Mouse (Mus musculus) hindbrain, embryonic 15.5 days (tissue): ENCODE results near the gene Edar. TPM values are rescaled to one million over a fixed set of nuclear protein-coding genes. Genes with fewer than 3 reads are reported as not detected.

ENCODE experiments used
- ATAC-seq: fragments of 200-750 bp; cut with Nextera tagmentation; 2 replicates; pipeline ENCODE4 v1.8.0; 2017; ENCODE audit warnings: low read depth, moderate number of reproducible peaks, moderate TSS enrichment; ENCODE audit not compliant: low FRiP score
- H3K27ac ChIP-seq: fragments of 300-500 bp; sonication (generic); replicated peaks from 2 replicates; pipeline ENCODE4 v1.5.1; 2015; ENCODE audit warnings: mild to moderate bottlenecking, inconsistent platforms
- H3K27me3 ChIP-seq: fragments of 300-500 bp; sonication (generic); 2 replicates; pipeline ENCODE4 v1.6.1; 2015; ENCODE audit warnings: control low read depth, inconsistent platforms
- H3K36me3 ChIP-seq: fragments of 300-500 bp; sonication (generic); 2 replicates; pipeline ENCODE4 v1.6.1; 2015; ENCODE audit warnings: control low read depth, inconsistent platforms
- H3K4me1 ChIP-seq: fragments of 300-500 bp; sonication (generic); replicated peaks from 2 replicates; pipeline ENCODE4 v1.6.1; 2015; ENCODE audit warnings: control low read depth, inconsistent platforms
- H3K4me2 ChIP-seq: fragments of 300-500 bp; sonication (generic); 2 replicates; pipeline ENCODE4 v1.6.1; 2015; ENCODE audit warnings: moderate library complexity, mild to moderate bottlenecking, inconsistent platforms
- H3K4me3 ChIP-seq: fragments of 300-500 bp; sonication (generic); 2 replicates; pipeline ENCODE4 v1.5.1; 2015; ENCODE audit warnings: mild to moderate bottlenecking, inconsistent platforms
- H3K9ac ChIP-seq: fragments of 300-500 bp; sonication (generic); 2 replicates; pipeline ENCODE4 v1.6.1; 2015; ENCODE audit warnings: inconsistent platforms
- H3K9me3 ChIP-seq: fragments of 300-500 bp; sonication (generic); 2 replicates; pipeline ENCODE4 v1.6.1; 2016; ENCODE audit warnings: control low read depth, inconsistent platforms
- WGBS: fragments of 180-500 bp; shearing (Covaris S2); methylation state at CpG from one replicate; pipeline ENCODE4 v1.1.7; 2015; 5-methylcytosine and 5-hydroxymethylcytosine counted together
- polyA plus RNA-seq: library from polyadenylated mRNA; unstranded; fragments of >200 nt; fragmentation: Nextera tagmentation; extraction: Ambion mirVana; gene quantifications from 2 replicates; pipeline ENCODE4 v1.2.1, GENCODE M21; 2015

The Edar gene
- polyA plus RNA-seq, 1 experiment from 2014 or later = 0.05 TPM

GRCm38 (mm10) chr10:58644194-58644593 lies 31.3 kb downstream of the Edar start:
- no peaks in the 10 kb centered on the region for H3K36me3 ChIP-seq
- H3K4me1 ChIP-seq = peaks cover 13% of the 10 kb centered on the region
- no peaks in the 10 kb centered on the region for H3K9me3 ChIP-seq
- no peaks in the 10 kb centered on the region for H3K27me3 ChIP-seq
- WGBS = 72% methylated on average over 7 of the region's 7 CpGs
- H3K4me2 ChIP-seq = no peak overlapping the region
- H3K4me3 ChIP-seq = no peak overlapping the region
- no peak for ATAC-seq
- no peak overlapping the region for H3K27ac ChIP-seq
- no peak overlapping the region for H3K9ac ChIP-seq

DNA sequence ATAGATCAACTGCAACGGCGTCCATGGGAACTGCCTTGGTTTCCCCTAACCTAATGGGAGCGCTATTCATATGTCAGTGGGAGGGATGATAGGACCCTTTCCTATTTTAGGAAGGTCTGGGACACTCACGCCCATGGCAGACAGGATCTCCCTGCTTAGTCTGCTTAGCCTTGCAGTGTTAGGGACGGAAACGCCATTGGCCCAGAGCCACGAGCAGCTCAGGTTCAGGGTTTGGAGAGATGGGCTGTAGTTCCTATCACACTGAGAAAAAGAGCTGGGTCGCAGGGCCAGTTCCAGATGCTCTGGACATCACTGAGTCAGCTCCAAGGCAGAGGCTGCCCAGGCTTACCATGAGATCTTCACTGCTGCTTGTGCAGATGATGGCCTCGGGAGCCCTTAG lies 32.5 kb downstream of the Edar start:
- H3K4me1 ChIP-seq = peaks cover 15% of the 10 kb centered on the region
- H3K9ac ChIP-seq = no peak overlapping the region
- no peaks in the 10 kb centered on the region for H3K9me3 ChIP-seq
- H3K27ac ChIP-seq = no peak overlapping the region
- H3K36me3 ChIP-seq = no peaks in the 10 kb centered on the region
- no peak overlapping the region for H3K4me2 ChIP-seq
- H3K27me3 ChIP-seq = no peaks in the 10 kb centered on the region
- H3K4me3 ChIP-seq = no peak overlapping the region
- 85% methylated on average over 9 of the region's 9 CpGs for WGBS
- ATAC-seq = no peak

- WGBS = 81% methylated on average over 10 of the region's 10 CpGs
These were observed 33.8 kb downstream of the Edar start for GRCm38 (mm10) chr10:58641631-58642030.

DNA sequence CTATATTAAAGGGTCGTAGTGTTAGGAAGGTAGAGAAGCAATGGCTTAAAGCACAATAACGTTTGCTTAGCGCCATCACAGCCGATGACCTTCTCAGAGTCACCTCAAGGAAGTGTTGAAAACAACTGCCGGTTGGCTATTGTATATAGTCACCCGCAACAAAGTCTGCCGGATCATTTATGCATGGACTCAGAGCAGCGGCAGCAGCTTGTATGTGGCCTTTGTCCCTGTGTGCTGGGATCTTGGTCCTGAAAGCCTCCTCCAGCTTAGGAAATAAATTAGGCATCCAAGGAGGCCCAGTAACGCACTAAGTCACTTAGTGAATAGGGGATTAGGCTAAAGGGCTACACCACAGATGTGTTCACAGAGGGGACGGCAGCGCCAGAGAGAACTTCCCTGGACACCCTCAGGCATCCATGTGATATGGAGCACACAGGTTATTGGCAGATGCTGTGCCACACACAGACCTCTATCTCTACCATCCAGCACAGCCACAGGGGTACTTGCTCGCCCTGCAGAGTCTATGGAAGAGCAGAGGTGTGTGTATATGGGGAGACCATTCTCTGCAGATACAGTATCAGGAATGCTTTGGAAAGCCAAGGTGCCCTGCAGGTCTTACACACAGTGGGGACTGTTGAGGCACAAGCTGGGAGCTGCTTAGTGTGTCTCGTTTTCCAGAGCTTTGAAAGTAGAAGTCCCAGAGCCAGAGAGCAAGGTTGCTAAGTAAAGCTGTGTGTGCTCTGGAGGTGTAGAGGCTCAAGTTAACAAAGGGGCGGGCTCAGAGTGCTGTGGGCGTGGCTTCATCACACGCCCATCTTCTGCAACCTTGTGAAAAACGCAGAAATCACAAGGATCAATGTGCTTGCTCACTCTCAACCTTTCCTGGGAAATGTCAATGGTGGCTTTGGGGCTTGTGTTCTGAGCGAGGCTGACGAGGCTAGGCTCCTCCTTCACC lies 34.7 kb downstream of the Edar start:
- no peak for ATAC-seq
- H3K36me3 ChIP-seq = no peaks in the 10 kb centered on the region
- peaks cover 19% of the 10 kb centered on the region for H3K4me1 ChIP-seq
- no peaks in the 10 kb centered on the region for H3K9me3 ChIP-seq
- H3K27ac ChIP-seq = no peak overlapping the region
- H3K4me2 ChIP-seq = no peak overlapping the region
- H3K27me3 ChIP-seq = no peaks in the 10 kb centered on the region
- no peak overlapping the region for H3K4me3 ChIP-seq
- H3K9ac ChIP-seq = no peak overlapping the region
- 36% methylated on average over 19 of the region's 19 CpGs for WGBS

More at GRCm38 (mm10) chr10:58641631-58642030, 33.8 kb downstream of the Edar start:
- Histone ChIP-seq H3K4me3 (no peak overlapping the region), H3K36me3 (no peaks in the 10 kb centered on the region), H3K27ac (no peak overlapping the region), H3K9ac (no peak overlapping the region), H3K4me1 (peaks cover 17% of the 10 kb centered on the region), H3K9me3 (no peaks in the 10 kb centered on the region), H3K27me3 (no peaks in the 10 kb centered on the region), H3K4me2 (no peak overlapping the region)
- no peak for ATAC-seq

GRCm38 (mm10) chr10:58639291-58639690 lies 36.2 kb downstream of the Edar start:
- H3K36me3 ChIP-seq = no peaks in the 10 kb centered on the region
- 63% methylated on average over 6 of the region's 6 CpGs for WGBS
- no peaks in the 10 kb centered on the region for H3K27me3 ChIP-seq
- no peak overlapping the region for H3K4me2 ChIP-seq
- no peak overlapping the region for H3K27ac ChIP-seq
- H3K4me3 ChIP-seq = no peak overlapping the region
- H3K9me3 ChIP-seq = no peaks in the 10 kb centered on the region
- H3K9ac ChIP-seq = no peak overlapping the region
- peaks cover 19% of the 10 kb centered on the region for H3K4me1 ChIP-seq
- ATAC-seq = peak; percentile 58; the same call in 1 of the 2 replicates

GRCm38 (mm10) chr10:58636431-58637080 lies 38.9 kb downstream of the Edar start:
- WGBS = 48% methylated on average over 7 of the region's 7 CpGs
- ATAC-seq = no peak
- Histone ChIP-seq H3K4me1 (peaks cover 19% of the 10 kb centered on the region), H3K36me3 (no peaks in the 10 kb centered on the region), H3K4me3 (no peak overlapping the region), H3K4me2 (no peak overlapping the region), H3K9ac (no peak overlapping the region), H3K9me3 (no peaks in the 10 kb centered on the region), H3K27ac (no peak overlapping the region), H3K27me3 (no peaks in the 10 kb centered on the region)

GRCm38 (mm10) chr10:58633507-58633906 lies 41.9 kb downstream of the Edar start:
- H3K9me3 ChIP-seq = no peaks in the 10 kb centered on the region
- H3K4me2 ChIP-seq = no peak overlapping the region
- H3K9ac ChIP-seq = no peak overlapping the region
- no peak overlapping the region for H3K4me3 ChIP-seq
- H3K36me3 ChIP-seq = no peaks in the 10 kb centered on the region
- no peak for ATAC-seq
- 90% methylated on average over 2 of the region's 2 CpGs for WGBS
- no peak overlapping the region for H3K27ac ChIP-seq
- H3K27me3 ChIP-seq = no peaks in the 10 kb centered on the region
- 0 out of 2 replicates have a peak, but pooled peaks cover 4% of the 10 kb centered on the region for H3K4me1 ChIP-seq

DNA sequence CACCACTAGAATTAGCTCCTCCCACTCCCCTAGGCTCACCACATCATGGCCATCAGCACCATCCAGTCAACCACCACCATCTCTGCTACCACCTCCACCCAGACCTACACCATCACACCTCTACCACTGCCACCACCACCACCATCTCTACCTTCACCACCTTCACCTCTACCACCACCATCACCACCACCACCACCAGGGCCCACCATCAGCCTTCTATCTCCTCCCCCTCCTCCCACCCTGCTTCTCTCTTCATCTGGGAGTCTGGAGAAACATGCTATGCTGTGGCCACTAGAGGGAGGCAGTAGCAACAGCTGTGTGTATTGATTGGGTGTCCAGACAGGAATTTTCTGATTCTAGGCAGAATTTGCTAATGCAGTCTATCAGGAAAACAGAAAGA lies 47.9 kb downstream of the Edar start:
- Histone ChIP-seq H3K4me2 (no peak overlapping the region), H3K36me3 (no peaks in the 10 kb centered on the region), H3K9me3 (no peaks in the 10 kb centered on the region), H3K27me3 (no peaks in the 10 kb centered on the region), H3K27ac (no peak overlapping the region), H3K4me3 (no peak overlapping the region), H3K4me1 (no peaks in the 10 kb centered on the region), H3K9ac (no peak overlapping the region)
- ATAC-seq = peak; percentile 41; the same call in 1 of the 2 replicates

- H3K9me3 ChIP-seq = no peaks in the 10 kb centered on the region
- H3K36me3 ChIP-seq = no peaks in the 10 kb centered on the region
- no peaks in the 10 kb centered on the region for H3K4me1 ChIP-seq
- no peaks in the 10 kb centered on the region for H3K27me3 ChIP-seq
- H3K27ac ChIP-seq = no peak overlapping the region
- no peak overlapping the region for H3K4me3 ChIP-seq
- WGBS = 74% methylated on average over 12 of the region's 12 CpGs
- H3K9ac ChIP-seq = no peak overlapping the region
- H3K4me2 ChIP-seq = no peak overlapping the region
- ATAC-seq = no peak
These were observed 50.4 kb downstream of the Edar start for GRCm38 (mm10) chr10:58624848-58625711.

DNA sequence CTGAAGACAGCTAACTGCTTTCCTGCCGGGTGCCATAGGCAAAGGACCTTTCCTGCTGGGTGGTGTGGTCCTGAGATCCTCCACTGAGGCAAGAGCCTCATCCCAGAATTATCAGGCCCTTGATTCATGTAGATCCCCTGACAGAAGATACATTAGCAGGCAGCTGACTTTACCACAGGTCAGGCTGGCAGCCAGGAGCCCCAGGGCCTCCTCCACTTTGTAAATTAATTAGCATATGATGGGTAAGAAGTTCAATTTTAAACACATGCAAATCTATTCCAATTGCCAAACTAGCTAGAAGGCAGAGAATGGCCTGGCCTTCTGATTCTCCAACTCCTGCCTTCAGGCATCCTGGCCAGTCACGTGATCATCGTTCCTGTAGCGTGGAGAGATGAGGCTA lies 56.2 kb downstream of the Edar start:
- H3K4me1 ChIP-seq = 0 out of 2 replicates have a peak, but pooled peaks cover 6% of the 10 kb centered on the region
- no peak overlapping the region for H3K4me3 ChIP-seq
- H3K36me3 ChIP-seq = no peaks in the 10 kb centered on the region
- no peaks in the 10 kb centered on the region for H3K9me3 ChIP-seq
- ATAC-seq = no peak
- no peak overlapping the region for H3K4me2 ChIP-seq
- H3K27me3 ChIP-seq = no peaks in the 10 kb centered on the region
- 54% methylated on average over 4 of the region's 4 CpGs for WGBS
- no peak overlapping the region for H3K9ac ChIP-seq
- no peak overlapping the region for H3K27ac ChIP-seq

GRCm38 (mm10) chr10:58618501-58619216 lies 56.8 kb downstream of the Edar start:
- Histone ChIP-seq H3K9me3 (no peaks in the 10 kb centered on the region), H3K27me3 (no peaks in the 10 kb centered on the region), H3K9ac (no peak overlapping the region), H3K36me3 (no peaks in the 10 kb centered on the region), H3K4me1 (0 out of 2 replicates have a peak, but pooled peaks cover 6% of the 10 kb centered on the region), H3K27ac (no peak overlapping the region), H3K4me3 (no peak overlapping the region), H3K4me2 (no peak overlapping the region)
- WGBS = 83% methylated on average over 17 of the region's 17 CpGs
- 0 out of 2 replicates have a peak, but pooled peaks have one; percentile 11 for ATAC-seq
